Mouse (Mus musculus) neural tube, embryonic 15.5 days (tissue): ENCODE measurements at regions not wholly inside any gene's neighbourhood (a gene's known extent, or its start where the extent isn't known, plus 50 kb on each side); places are given as distances from the start of the nearest gene placed in this dataset.

Source experiments
- ATAC-seq: fragments of 200-750 bp; cut with Nextera tagmentation; 2 replicates; pipeline ENCODE4 v1.8.0; 2017; ENCODE audit warnings: mild to moderate bottlenecking, moderate TSS enrichment, moderate library complexity; ENCODE audit not compliant: low FRiP score
- H3K27ac ChIP-seq: fragments of 300-500 bp; sonication (generic); replicated peaks from 2 replicates; pipeline ENCODE4 v1.5.1; 2015; ENCODE audit warnings: mild to moderate bottlenecking, inconsistent platforms
- H3K27me3 ChIP-seq: fragments of 300-500 bp; sonication (generic); replicated peaks from 2 replicates; pipeline ENCODE4 v1.6.1; 2015; ENCODE audit warnings: inconsistent platforms
- H3K36me3 ChIP-seq: fragments of 300-500 bp; sonication (generic); 2 replicates; pipeline ENCODE4 v1.6.1; 2015; ENCODE audit warnings: inconsistent platforms
- H3K4me1 ChIP-seq: fragments of 300-500 bp; sonication (generic); 2 replicates; pipeline ENCODE4 v1.6.1; 2015; ENCODE audit warnings: inconsistent platforms
- H3K4me2 ChIP-seq: fragments of 300-500 bp; sonication (generic); 2 replicates; pipeline ENCODE4 v1.6.1; 2015; ENCODE audit warnings: inconsistent platforms, mild to moderate bottlenecking, moderate library complexity
- H3K4me3 ChIP-seq: fragments of 300-500 bp; sonication (generic); replicated peaks from 2 replicates; pipeline ENCODE4 v1.5.1; 2015; ENCODE audit warnings: mild to moderate bottlenecking, inconsistent platforms
- H3K9ac ChIP-seq: fragments of 300-500 bp; sonication (generic); replicated peaks from 2 replicates; pipeline ENCODE4 v1.6.1; 2015; ENCODE audit warnings: mild to moderate bottlenecking, inconsistent platforms
- H3K9me3 ChIP-seq: fragments of 300-500 bp; sonication (generic); replicated peaks from 2 replicates; pipeline ENCODE4 v1.6.1; 2016; ENCODE audit warnings: inconsistent platforms
- WGBS: fragments of 180-500 bp; shearing (Covaris S2); methylation state at CpG from one replicate; pipeline ENCODE4 v1.1.7; 2015; ENCODE audit warnings: mixed read lengths; 5-methylcytosine and 5-hydroxymethylcytosine counted together

- Histone ChIP-seq H3K27ac (no peak overlapping the region), H3K4me1 (peaks cover 4% of the 10 kb centered on the region; the same call in 1 of the 2 replicates), H3K9me3 (no peaks in the 10 kb centered on the region), H3K36me3 (no peaks in the 10 kb centered on the region), H3K4me3 (no peak overlapping the region), H3K27me3 (no peaks in the 10 kb centered on the region), H3K4me2 (no peak overlapping the region), H3K9ac (no peak overlapping the region)
- ATAC-seq = no peak
- 73% methylated on average over 5 of the region's 5 CpGs for WGBS
These were observed 234.6 kb upstream of the Dio3 start for GRCm38 (mm10) chr12:110044266-110044665.

GRCm38 (mm10) chr12:110044721-110045120 is 234.1 kb upstream of the Dio3 start:
- Histone ChIP-seq H3K36me3 (no peaks in the 10 kb centered on the region), H3K9ac (no peak overlapping the region), H3K4me2 (no peak overlapping the region), H3K4me3 (no peak overlapping the region), H3K4me1 (peaks cover 4% of the 10 kb centered on the region; the same call in 1 of the 2 replicates), H3K9me3 (no peaks in the 10 kb centered on the region), H3K27me3 (no peaks in the 10 kb centered on the region), H3K27ac (no peak overlapping the region)
- no peak for ATAC-seq
- 95% methylated on average over 5 of the region's 5 CpGs for WGBS

GRCm38 (mm10) chr12:110045770-110046330 is 233.0 kb upstream of the Dio3 start:
- WGBS = 70% methylated on average over 17 of the region's 17 CpGs
- Histone ChIP-seq H3K4me2 (no peak overlapping the region), H3K4me3 (no peak overlapping the region), H3K36me3 (no peaks in the 10 kb centered on the region), H3K4me1 (peaks cover 4% of the 10 kb centered on the region; the same call in 1 of the 2 replicates), H3K27ac (no peak overlapping the region), H3K27me3 (no peaks in the 10 kb centered on the region), H3K9ac (no peak overlapping the region), H3K9me3 (no peaks in the 10 kb centered on the region)
- ATAC-seq = peak; percentile 81

DNA sequence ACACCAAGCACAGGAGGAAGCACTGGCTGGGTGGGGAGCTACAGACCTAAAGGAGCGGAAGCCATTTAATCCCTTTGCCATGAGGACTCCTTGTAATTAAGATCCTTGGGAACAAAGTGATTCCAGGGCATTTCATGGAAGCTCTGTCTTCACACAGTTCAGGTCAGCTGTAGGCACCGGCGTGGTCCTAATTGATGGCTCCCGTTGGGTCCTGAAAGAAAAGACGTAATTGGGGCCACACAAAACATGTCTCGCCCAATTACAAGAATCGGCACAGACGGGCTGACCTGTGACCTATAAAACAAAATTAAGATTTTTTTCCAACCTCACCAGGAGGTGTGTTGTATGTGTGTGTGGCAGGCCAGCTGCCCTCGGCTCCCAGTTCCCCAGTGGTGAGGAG is 232.3 kb upstream of the Dio3 start:
- Histone ChIP-seq H3K9me3 (no peaks in the 10 kb centered on the region), H3K4me1 (peaks cover 4% of the 10 kb centered on the region; the same call in 1 of the 2 replicates), H3K27ac (no peak overlapping the region), H3K4me3 (no peak overlapping the region), H3K9ac (no peak overlapping the region), H3K27me3 (no peaks in the 10 kb centered on the region), H3K36me3 (no peaks in the 10 kb centered on the region), H3K4me2 (no peak overlapping the region)
- WGBS = 75% methylated on average over 9 of the region's 9 CpGs
- ATAC-seq = no peak

- ATAC-seq = no peak
- H3K9ac ChIP-seq = no peak overlapping the region
- no peaks in the 10 kb centered on the region for H3K27me3 ChIP-seq
- H3K4me1 ChIP-seq = peaks cover 4% of the 10 kb centered on the region; the same call in 1 of the 2 replicates
- peak overlapping the region; percentile 28; the same call in 1 of the 2 replicates for H3K27ac ChIP-seq
- no peak overlapping the region for H3K4me3 ChIP-seq
- H3K4me2 ChIP-seq = no peak overlapping the region
- 68% methylated on average over 16 of the region's 16 CpGs for WGBS
- H3K9me3 ChIP-seq = no peaks in the 10 kb centered on the region
- H3K36me3 ChIP-seq = no peaks in the 10 kb centered on the region
These were observed 231.2 kb upstream of the Dio3 start for GRCm38 (mm10) chr12:110047466-110048250.

DNA sequence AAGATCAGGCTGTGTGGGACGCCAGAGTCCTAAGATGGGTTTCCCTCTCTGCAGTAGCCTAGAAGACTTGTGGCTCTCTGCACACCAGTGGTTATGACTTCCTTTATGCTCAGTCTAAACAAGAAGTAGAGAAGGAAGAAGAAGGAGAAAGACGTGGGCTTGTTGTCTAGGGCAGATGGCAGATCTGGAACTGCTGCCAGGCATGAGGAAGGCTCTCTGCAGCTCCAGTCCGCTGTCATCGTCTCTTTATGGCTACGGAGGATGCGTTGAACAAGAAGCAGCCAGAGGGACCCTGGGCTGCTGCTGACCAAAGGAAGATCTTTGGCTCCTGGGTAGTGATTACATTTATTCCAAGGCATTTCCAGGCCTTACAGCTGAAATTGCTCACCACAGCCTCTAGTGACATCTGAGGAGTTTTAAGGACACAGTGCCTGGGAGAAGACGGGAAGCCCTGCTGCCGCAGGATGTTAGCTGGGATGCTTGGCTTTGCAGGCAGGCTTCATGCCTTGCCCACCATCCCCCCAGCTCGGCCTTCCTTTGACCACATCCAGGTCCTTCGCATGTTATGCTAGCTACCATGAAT is 229.6 kb upstream of the Dio3 start:
- peaks cover 4% of the 10 kb centered on the region; the same call in 1 of the 2 replicates for H3K4me1 ChIP-seq
- H3K4me3 ChIP-seq = no peak overlapping the region
- H3K9ac ChIP-seq = no peak overlapping the region
- H3K36me3 ChIP-seq = no peaks in the 10 kb centered on the region
- no peaks in the 10 kb centered on the region for H3K27me3 ChIP-seq
- no peak overlapping the region for H3K4me2 ChIP-seq
- H3K27ac ChIP-seq = no peak overlapping the region
- ATAC-seq = no peak
- WGBS = 85% methylated on average over 10 of the region's 10 CpGs
- H3K9me3 ChIP-seq = no peaks in the 10 kb centered on the region

GRCm38 (mm10) chr12:110059321-110059720 is 219.5 kb upstream of the Dio3 start:
- no peak overlapping the region for H3K4me2 ChIP-seq
- H3K4me1 ChIP-seq = no peaks in the 10 kb centered on the region
- H3K9me3 ChIP-seq = no peaks in the 10 kb centered on the region
- ATAC-seq = no peak
- no peaks in the 10 kb centered on the region for H3K36me3 ChIP-seq
- H3K27me3 ChIP-seq = no peaks in the 10 kb centered on the region
- no peak overlapping the region for H3K4me3 ChIP-seq
- 87% methylated on average over 5 of the region's 5 CpGs for WGBS
- no peak overlapping the region for H3K27ac ChIP-seq
- H3K9ac ChIP-seq = no peak overlapping the region

DNA sequence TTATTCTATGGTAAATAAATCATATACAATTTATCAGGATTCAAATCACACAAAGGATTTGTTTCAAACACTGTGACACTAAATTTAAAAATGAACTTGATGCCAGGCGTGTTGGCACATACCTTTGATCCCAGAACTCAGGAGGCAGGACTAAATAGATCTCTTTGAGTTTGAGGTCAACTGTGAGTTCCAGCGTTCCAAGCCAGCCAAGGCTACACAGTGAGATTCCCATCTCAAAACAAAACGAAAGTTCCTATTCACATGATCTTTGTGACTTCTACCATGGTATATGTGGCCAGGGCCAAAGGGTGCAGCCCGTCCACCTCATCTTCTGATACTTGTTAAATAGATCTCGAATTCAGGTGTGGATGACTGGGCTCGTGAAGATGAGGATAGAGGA is 216.9 kb upstream of the Dio3 start:
- no peak for ATAC-seq
- Histone ChIP-seq H3K9ac (no peak overlapping the region), H3K27ac (no peak overlapping the region), H3K4me3 (no peak overlapping the region), H3K27me3 (no peaks in the 10 kb centered on the region), H3K36me3 (no peaks in the 10 kb centered on the region), H3K4me1 (no peaks in the 10 kb centered on the region), H3K9me3 (no peaks in the 10 kb centered on the region), H3K4me2 (no peak overlapping the region)
- WGBS = 89% methylated on average over 6 of the region's 6 CpGs

DNA sequence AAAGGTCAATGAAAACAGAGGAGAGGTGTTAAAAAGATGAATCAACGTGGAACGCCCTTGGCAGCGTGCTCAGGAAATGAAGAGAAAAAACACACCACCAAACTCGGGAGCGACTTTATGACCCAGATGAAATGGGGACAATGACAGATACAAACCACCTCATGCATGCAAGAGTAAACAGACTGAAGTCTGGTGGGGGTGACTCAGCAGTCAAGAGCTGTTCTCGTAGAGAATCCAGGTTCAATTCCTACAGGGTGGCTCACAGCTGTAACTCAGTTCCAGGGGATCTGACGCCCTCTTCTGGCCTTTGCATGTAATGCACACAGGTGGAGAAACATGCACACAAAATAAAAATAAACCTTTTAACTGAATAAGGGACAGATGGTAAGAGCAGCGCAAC is 215.9 kb upstream of the Dio3 start:
- Histone ChIP-seq H3K9me3 (no peaks in the 10 kb centered on the region), H3K27me3 (no peaks in the 10 kb centered on the region), H3K4me1 (no peaks in the 10 kb centered on the region), H3K27ac (no peak overlapping the region), H3K9ac (no peak overlapping the region), H3K36me3 (no peaks in the 10 kb centered on the region), H3K4me3 (no peak overlapping the region), H3K4me2 (no peak overlapping the region)
- WGBS = 57% methylated on average over 8 of the region's 8 CpGs
- no peak for ATAC-seq

GRCm38 (mm10) chr12:110066361-110066885 is 212.4 kb upstream of the Dio3 start:
- no peak for ATAC-seq

GRCm38 (mm10) chr12:110070506-110070905 is 208.4 kb upstream of the Dio3 start:
- H3K4me2 ChIP-seq = no peak overlapping the region
- no peak overlapping the region for H3K27ac ChIP-seq
- H3K27me3 ChIP-seq = no peaks in the 10 kb centered on the region
- no peak overlapping the region for H3K9ac ChIP-seq
- H3K36me3 ChIP-seq = no peaks in the 10 kb centered on the region
- no peak for ATAC-seq
- peaks cover 7% of the 10 kb centered on the region; the same call in 1 of the 2 replicates for H3K9me3 ChIP-seq
- 82% methylated on average over 6 of the region's 6 CpGs for WGBS
- no peaks in the 10 kb centered on the region for H3K4me1 ChIP-seq
- H3K4me3 ChIP-seq = no peak overlapping the region

More at GRCm38 (mm10) chr12:110066361-110066885, 212.4 kb upstream of the Dio3 start:
- H3K27me3 ChIP-seq = no peaks in the 10 kb centered on the region
- peaks cover 7% of the 10 kb centered on the region; the same call in 1 of the 2 replicates for H3K9me3 ChIP-seq
- no peak overlapping the region for H3K4me3 ChIP-seq
- no peak overlapping the region for H3K27ac ChIP-seq
- 70% methylated on average over 4 of the region's 4 CpGs for WGBS
- H3K36me3 ChIP-seq = no peaks in the 10 kb centered on the region
- no peak overlapping the region for H3K9ac ChIP-seq
- no peak overlapping the region for H3K4me2 ChIP-seq
- no peaks in the 10 kb centered on the region for H3K4me1 ChIP-seq

DNA sequence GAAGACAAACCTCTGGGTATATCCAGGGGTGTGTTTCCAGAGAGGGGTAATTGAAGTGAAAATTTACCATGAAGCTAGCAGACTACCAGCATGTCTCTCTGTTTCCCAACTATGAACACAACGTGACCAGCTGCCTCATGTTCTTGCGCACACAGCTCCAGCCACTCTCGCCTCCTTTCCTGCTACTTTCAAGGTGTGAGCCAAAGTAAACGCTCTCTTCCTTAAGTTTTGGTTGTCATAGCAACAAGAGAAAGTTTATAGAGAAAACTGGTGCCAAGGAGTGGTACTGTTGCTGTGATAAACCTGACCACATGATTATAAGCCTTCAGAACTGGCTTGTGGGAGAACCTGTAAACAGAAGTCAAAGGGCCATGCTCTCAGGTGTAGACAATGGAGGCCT is 207.0 kb upstream of the Dio3 start:
- ATAC-seq = no peak
- Histone ChIP-seq H3K9ac (no peak overlapping the region), H3K9me3 (peaks cover 7% of the 10 kb centered on the region; the same call in 1 of the 2 replicates), H3K4me1 (no peaks in the 10 kb centered on the region), H3K4me3 (no peak overlapping the region), H3K27ac (no peak overlapping the region), H3K4me2 (no peak overlapping the region), H3K36me3 (no peaks in the 10 kb centered on the region), H3K27me3 (no peaks in the 10 kb centered on the region)
- WGBS = 85% methylated on average over 4 of the region's 4 CpGs
